ENCODE assay signal across 8 mouse cellular contexts in genomic region chr19:7276053-7276659, GRCm38 (mm10). TPM values are rescaled to one million over a fixed set of nuclear protein-coding genes. Genes with fewer than 3 reads are reported as not detected.
DNase-seq lines count a peak whose midpoint lies in the region; ATAC-seq and TF ChIP-seq lines count a peak whose summit lies in the region.

No protein-coding gene starts in this region.

- no peak overlapping the region for H3K9ac ChIP-seq in limb, embryonic 11.5 days (ENCODE audit: low read length)
- H3K9ac ChIP-seq in stomach, embryonic 15.5 days = no peak overlapping the region

- peaks cover 41% of the 10 kb centered on the region for H3K36me3 ChIP-seq in limb, embryonic 11.5 days (ENCODE audit: control insufficient read depth, insufficient read depth, low read length)
- H3K36me3 ChIP-seq in stomach, embryonic 15.5 days = peaks cover 59% of the 10 kb centered on the region
- H3K36me3 ChIP-seq in thymus, adult 2 months (ENCODE audit: control insufficient read depth, insufficient read depth, low read length) = peaks cover 26% of the 10 kb centered on the region

- no peak overlapping the region for H3K4me2 ChIP-seq in limb, embryonic 11.5 days (ENCODE audit: low read depth, severe bottlenecking)
- no peak overlapping the region for H3K4me2 ChIP-seq in stomach, embryonic 15.5 days

- no peak; the same call in 1 of the 2 replicates for TF ChIP-seq POLR2A in thymus, adult 2 months (IDR thresholded peaks at IDR 0.05; ENCODE audit: control insufficient read depth, extremely low read depth, insufficient read depth, low read length, poor library complexity)

- H3K4me1 ChIP-seq in limb, embryonic 11.5 days (ENCODE audit: control insufficient read depth, insufficient read depth, low read length) = peaks cover 6% of the 10 kb centered on the region
- peaks cover 23% of the 10 kb centered on the region for H3K4me1 ChIP-seq in stomach, embryonic 15.5 days
- peaks cover 7% of the 10 kb centered on the region for H3K4me1 ChIP-seq in thymus, adult 2 months (replicated peaks; ENCODE audit: control insufficient read depth, insufficient read depth, low read length)

- no peaks in the 10 kb centered on the region for H3K27me3 ChIP-seq in limb, embryonic 11.5 days (ENCODE audit: control insufficient read depth, insufficient read depth, low read length)
- H3K27me3 ChIP-seq in stomach, embryonic 15.5 days (replicated peaks) = no peaks in the 10 kb centered on the region
- H3K27me3 ChIP-seq in thymus, adult 2 months (ENCODE audit: control insufficient read depth, insufficient read depth, low read length) = no peaks in the 10 kb centered on the region

- H3K9me3 ChIP-seq in limb, embryonic 11.5 days (ENCODE audit: control insufficient read depth, low read length) = no peaks in the 10 kb centered on the region
- H3K9me3 ChIP-seq in stomach, embryonic 15.5 days = no peaks in the 10 kb centered on the region

- H3K4me3 ChIP-seq in limb, embryonic 11.5 days (ENCODE audit: low read depth, low read length) = no peak overlapping the region
- no peak overlapping the region for H3K4me3 ChIP-seq in stomach, embryonic 15.5 days (replicated peaks)
- no peak overlapping the region for H3K4me3 ChIP-seq in thymus, adult 2 months (ENCODE audit: control insufficient read depth, insufficient read depth, low read length)

- no peak for ATAC-seq in limb, embryonic 11.5 days (ENCODE audit: insufficient number of reproducible peaks, low FRiP score, low TSS enrichment, low read depth)
- ATAC-seq in stomach, embryonic 15.5 days (ENCODE audit: insufficient read depth, low FRiP score, low read depth) = no peak
- ATAC-seq in activated CD4-positive, CD25-positive, alpha-beta regulatory T cell, adult 4 months = no peak

- peak; percentile 45 for DNase-seq in adrenal gland, postnatal 14 days
- DNase-seq in adrenal gland, postnatal 36 days = no peak
- DNase-seq in left cerebral cortex, postnatal 4 days = peak; percentile 71
- no peak for DNase-seq in left cerebral cortex, postnatal 14 days (ENCODE audit: low spot score in 2 of 2)
- DNase-seq in limb, embryonic 11.5 days (ENCODE audit: low spot score) = no peak
- DNase-seq in thymus, adult 2 months = no peak

- peak overlapping the region; percentile 43; the same call in 1 of the 2 replicates for H3K27ac ChIP-seq in limb, embryonic 11.5 days (replicated peaks; ENCODE audit: low read depth, low read length)
- H3K27ac ChIP-seq in stomach, embryonic 15.5 days = peak overlapping the region; percentile 31; the same call in 1 of the 2 replicates
- H3K27ac ChIP-seq in thymus, adult 2 months (ENCODE audit: control insufficient read depth, insufficient read depth, low read length) = no peak overlapping the region

- no peak for TF ChIP-seq CTCF in thymus, adult 2 months (IDR thresholded peaks at IDR 0.05; ENCODE audit: borderline replicate concordance, control insufficient read depth, extremely low read depth, insufficient read depth, low read length, poor library complexity)

- WGBS in limb, embryonic 11.5 days = 59% methylated on average over 7 of the region's 7 CpGs
- 53% methylated on average over 7 of the region's 7 CpGs for WGBS in stomach, embryonic 15.5 days
- 91% methylated on average over 7 of the region's 7 CpGs for WGBS in thymus, adult 2 months

- intact Hi-C loops in left cerebral cortex, postnatal 4 days (cut with DNase I) = loop anchor here (5.0 kb wide), 1 partner anchor 61 kb away; no protein-coding TSS in a partner anchor
- intact Hi-C loops in left cerebral cortex, postnatal 14 days (cut with DNase I) = no loop called here

RNA-seq across cellular contexts. Expression of gene Rcor2, which starts 9.0 kb away (rescaled TPM):
- 3.4 and 4.1 TPM in 2 replicates for total RNA-seq in adrenal gland, postnatal 14 days (2021)
- total RNA-seq in adrenal gland, postnatal 36 days (2021) = 1 to 10 TPM; 2.0 to 4.4 TPM
- 10 to 100 TPM; 29.7 to 30.4 TPM for total RNA-seq in left cerebral cortex, postnatal 4 days (2021)
- 10 to 100 TPM; 15.7 to 16.3 TPM for total RNA-seq in left cerebral cortex, postnatal 14 days (2021)
- 22.6 and 30.0 TPM in 2 replicates for polyA plus RNA-seq in limb, embryonic 11.5 days (2014; fragmentation: Nextera tagmentation; extraction: Ambion mirVana)
- 13.4 and 15.0 TPM in 2 replicates for polyA plus RNA-seq in stomach, embryonic 15.5 days (2015; fragmentation: Nextera tagmentation; extraction: Ambion mirVana)
- polyA plus RNA-seq in activated CD4-positive, CD25-positive, alpha-beta regulatory T cell, adult 4 months (2017; shearing (Covaris generic)) = not detected
- 31.2 and 42.8 TPM in 2 replicates for polyA plus RNA-seq in thymus, adult 2 months (2012; rRNA removed)

RNA-seq across cellular contexts. Expression of gene Naa40, which starts 35.2 kb away (rescaled TPM):
- 27.9 and 30.6 TPM in 2 replicates for total RNA-seq in adrenal gland, postnatal 14 days (2021)
- 10 to 100 TPM; 18.6 to 25.6 TPM for total RNA-seq in adrenal gland, postnatal 36 days (2021)
- total RNA-seq in left cerebral cortex, postnatal 4 days (2021) = 10 to 100 TPM; 45.6 to 49.9 TPM
- 10 to 100 TPM; 34.4 to 35.7 TPM for total RNA-seq in left cerebral cortex, postnatal 14 days (2021)
- 83.9 and 85.1 TPM in 2 replicates for polyA plus RNA-seq in limb, embryonic 11.5 days (2014; fragmentation: Nextera tagmentation; extraction: Ambion mirVana)
- 47.0 and 51.6 TPM in 2 replicates for polyA plus RNA-seq in stomach, embryonic 15.5 days (2015; fragmentation: Nextera tagmentation; extraction: Ambion mirVana)
- polyA plus RNA-seq in activated CD4-positive, CD25-positive, alpha-beta regulatory T cell, adult 4 months (2017; shearing (Covaris generic)) = 10 to 100 TPM; 28.0 to 29.3 TPM
- 55.9 and 71.6 TPM in 2 replicates for polyA plus RNA-seq in thymus, adult 2 months (2012; rRNA removed)

RNA-seq across cellular contexts. Expression of gene Cox8a, which starts 58.7 kb away (rescaled TPM):
- 1,334 and 1,491 TPM in 2 replicates for total RNA-seq in adrenal gland, postnatal 14 days (2021)
- 1,000 to 10,000 TPM; 1,022 to 1,091 TPM for total RNA-seq in adrenal gland, postnatal 36 days (2021)
- total RNA-seq in left cerebral cortex, postnatal 4 days (2021) = 100 to 1,000 TPM; 469 to 499 TPM
- 1,000 to 10,000 TPM; 1,118 to 1,183 TPM for total RNA-seq in left cerebral cortex, postnatal 14 days (2021)
- 807 and 830 TPM in 2 replicates for polyA plus RNA-seq in limb, embryonic 11.5 days (2014; fragmentation: Nextera tagmentation; extraction: Ambion mirVana)
- 988 and 1,377 TPM in 2 replicates for polyA plus RNA-seq in stomach, embryonic 15.5 days (2015; fragmentation: Nextera tagmentation; extraction: Ambion mirVana)
- polyA plus RNA-seq in activated CD4-positive, CD25-positive, alpha-beta regulatory T cell, adult 4 months (2017; shearing (Covaris generic)) = 100 to 1,000 TPM; 387 to 411 TPM
- 1,690 and 1,818 TPM in 2 replicates for polyA plus RNA-seq in thymus, adult 2 months (2012; rRNA removed)

Comparison
In these comparisons a context has a peak if more than half of its experiments do, and no peak if none do; other contexts are left out.
1. DNase-seq: peak in adrenal gland, postnatal 14 days (single experiment) and left cerebral cortex, postnatal 4 days (single experiment); none in adrenal gland, postnatal 36 days (0 of 2), left cerebral cortex, postnatal 14 days (0 of 2), limb, embryonic 11.5 days (single experiment) and thymus, adult 2 months (single experiment).